Mouse (Mus musculus): ENCODE results near the gene Hcn1.

- TF ChIP-seq CTCF (conservative IDR thresholded peaks at IDR 0.05; ENCODE audit: low read length): no peak
- TF ChIP-seq POU5F1 (IDR thresholded peaks at IDR 0.05; ENCODE audit: borderline replicate concordance, low read length): no peak
Measured at GRCm38 (mm10) chr13:117728393-117728792, 126.3 kb downstream of the Hcn1 start.

All from E14TG2a.4 (cell line).